Mouse (Mus musculus) embryonic facial prominence, embryonic 11.5 days (tissue): Measurements from ENCODE around the gene Bpifa6. TPM values are rescaled to one million over a fixed set of nuclear protein-coding genes. Genes with fewer than 3 reads are reported as not detected.

ENCODE experiments used
- ATAC-seq: fragments of 200-750 bp; cut with Nextera tagmentation; replicated peaks from 2 replicates; pipeline ENCODE4 v1.8.0; 2017; ENCODE audit warnings: low read depth; ENCODE audit not compliant: insufficient number of reproducible peaks, low FRiP score, low TSS enrichment
- DNase-seq: peaks from one replicate; pipeline ENCODE4 v3.0.0-alpha.2; 2015; ENCODE audit warnings: low spot score
- H3K27ac ChIP-seq: fragments of 300-500 bp; sonication (generic); replicated peaks from 2 replicates; pipeline ENCODE4 v1.5.1; 2014; ENCODE audit warnings: mild to moderate bottlenecking, low read depth, low read length, control low read depth
- H3K27me3 ChIP-seq: fragments of 300-500 bp; sonication (generic); 2 replicates; pipeline ENCODE4 v1.6.1; 2014; ENCODE audit warnings: mild to moderate bottlenecking, low read length, moderate library complexity, mixed read lengths; ENCODE audit not compliant: control insufficient read depth, insufficient read depth
- H3K36me3 ChIP-seq: fragments of 300-500 bp; sonication (generic); replicated peaks from 2 replicates; pipeline ENCODE4 v1.6.1; 2014; ENCODE audit warnings: low read depth, mild to moderate bottlenecking, low read length, moderate library complexity, mixed read lengths; ENCODE audit not compliant: control insufficient read depth, insufficient read depth
- H3K4me1 ChIP-seq: fragments of 300-500 bp; sonication (generic); 2 replicates; pipeline ENCODE4 v1.6.1; 2014; ENCODE audit warnings: low read length, mixed read lengths; ENCODE audit not compliant: control insufficient read depth, insufficient read depth
- H3K4me2 ChIP-seq: fragments of 300-500 bp; sonication (generic); 2 replicates; pipeline ENCODE4 v1.6.1; 2014; ENCODE audit warnings: low read depth, mild to moderate bottlenecking, control low read depth, low read length, moderate library complexity
- H3K4me3 ChIP-seq: fragments of 300-500 bp; sonication (generic); 2 replicates; pipeline ENCODE4 v1.5.1; 2014; ENCODE audit warnings: low read depth, low read length, control low read depth
- H3K9ac ChIP-seq: fragments of 300-500 bp; sonication (generic); replicated peaks from 2 replicates; pipeline ENCODE4 v1.6.1; 2014; ENCODE audit warnings: mild to moderate bottlenecking, control low read depth, low read length
- H3K9me3 ChIP-seq: fragments of 300-500 bp; sonication (generic); replicated peaks from 2 replicates; pipeline ENCODE4 v1.6.1; 2016; ENCODE audit warnings: mild to moderate bottlenecking, low read length, inconsistent platforms, mixed read lengths; ENCODE audit not compliant: control insufficient read depth
- WGBS: fragments of 180-500 bp; shearing (Covaris S2); extraction: QIAGEN DNeasy Blood & Tissue Kit; methylation state at CpG from one replicate; pipeline ENCODE4 v1.1.7; 2014; 5-methylcytosine and 5-hydroxymethylcytosine counted together
- polyA plus RNA-seq: library from polyadenylated mRNA; unstranded; fragments of >200 nt; fragmentation: Nextera tagmentation; extraction: Ambion mirVana; gene quantifications from 2 replicates; pipeline ENCODE4 v1.2.1, GENCODE M21; 2014

Gene Bpifa6
- not detected in 2 replicates for polyA plus RNA-seq

DNA sequence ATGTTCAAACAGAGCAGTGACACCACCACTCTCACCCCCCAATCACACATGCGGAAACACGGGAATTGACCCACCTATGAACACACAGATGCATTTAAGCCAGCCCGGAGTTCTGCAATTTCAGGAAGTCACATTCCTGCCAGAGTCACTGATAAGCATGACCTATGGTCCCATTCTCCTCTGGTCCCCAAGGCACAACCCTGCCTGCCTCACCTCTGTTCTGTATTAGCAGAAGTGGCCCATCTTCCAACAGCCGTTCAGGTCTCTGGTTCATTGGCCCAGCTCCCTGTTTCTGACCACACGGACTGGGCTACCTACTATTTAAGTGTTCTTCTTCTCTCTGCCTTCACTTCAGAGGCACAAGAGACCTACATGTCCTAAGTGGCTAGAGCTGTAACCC is at the start of gene Bpifa6:
Gene Bpifa6, plus strand, starts transcription at position 364 of the 400 bp plus-strand sequence.
- no peaks in the 10 kb centered on the region for H3K4me1 ChIP-seq
- H3K4me3 ChIP-seq, result no peak within 1 kb of the TSS
- H3K27me3 ChIP-seq, result no peaks in the 10 kb centered on the region
- DNase-seq (peak; percentile 4), ATAC-seq (no peak)
- no peak within 1 kb of the TSS for H3K4me2 ChIP-seq
- no peaks in the 10 kb centered on the region for H3K9me3 ChIP-seq
- 58% methylated on average over 5 of the region's 5 CpGs for WGBS
- H3K27ac ChIP-seq, result no peak within 1 kb of the TSS
- no peak within 1 kb of the TSS for H3K9ac ChIP-seq
- H3K36me3 ChIP-seq, result no peaks in the 10 kb centered on the region

DNA sequence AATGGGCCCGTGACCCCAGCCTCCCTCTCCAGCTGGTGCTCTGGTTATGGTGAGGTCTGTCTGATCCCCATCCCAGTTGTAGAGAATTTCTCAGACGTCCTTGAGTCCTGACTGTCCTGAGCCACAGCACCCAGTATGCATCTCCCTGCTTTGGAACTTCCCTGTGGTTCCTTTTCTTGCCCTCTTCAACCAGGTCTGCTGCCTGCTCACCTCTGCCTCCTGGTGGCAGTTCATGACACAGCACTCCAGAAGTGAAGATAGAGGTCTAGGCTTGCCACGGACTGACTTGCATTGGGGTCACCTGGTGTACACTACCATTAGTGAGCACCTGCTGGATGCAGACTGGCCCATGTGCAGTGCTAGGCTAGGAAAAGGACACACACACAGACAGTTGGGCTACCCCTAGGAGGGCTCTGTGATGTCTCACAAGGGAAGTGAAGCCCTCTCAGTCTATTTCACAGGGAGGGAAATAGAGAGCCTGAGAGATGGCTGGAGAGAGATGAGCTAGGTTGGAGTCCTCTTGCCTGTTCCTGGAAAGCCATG is 44.8 kb upstream of the Bpifa6 start:
- H3K36me3 ChIP-seq, result no peaks in the 10 kb centered on the region
- no peak overlapping the region for H3K4me3 ChIP-seq
- H3K27me3 ChIP-seq, result no peaks in the 10 kb centered on the region
- no peak overlapping the region for H3K4me2 ChIP-seq
- H3K9me3 ChIP-seq, result no peaks in the 10 kb centered on the region
- H3K9ac ChIP-seq, result no peak overlapping the region
- H3K27ac ChIP-seq, result no peak overlapping the region
- peak; percentile 53 for DNase-seq
- ATAC-seq, result 0 out of 2 replicates have a peak, but pooled peaks have one; percentile 16
- no peaks in the 10 kb centered on the region for H3K4me1 ChIP-seq
- 36% methylated on average over 3 of the region's 3 CpGs for WGBS

DNA sequence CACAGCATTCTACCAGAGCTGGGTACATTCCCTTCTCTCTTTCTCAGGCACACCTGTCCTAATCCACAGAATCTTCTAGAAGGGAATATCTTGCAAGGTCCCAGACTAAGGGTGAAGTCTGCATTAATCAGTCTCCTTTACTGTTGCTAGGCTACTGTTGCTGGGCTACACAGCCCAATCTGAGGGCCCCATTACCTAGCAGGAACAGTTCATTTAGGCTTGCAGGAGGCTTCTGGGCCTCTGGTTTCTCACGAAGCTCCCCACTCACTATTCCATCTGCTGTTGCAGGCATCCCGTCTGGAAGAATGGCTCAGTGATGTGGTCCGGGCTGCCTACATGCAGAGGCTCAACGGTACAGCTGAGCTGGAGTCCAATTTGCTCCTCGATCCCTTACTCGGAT is 43.6 kb upstream of the Bpifa6 start:
- Histone ChIP-seq H3K4me2 (no peak overlapping the region), H3K9ac (no peak overlapping the region), H3K4me3 (no peak overlapping the region), H3K9me3 (no peaks in the 10 kb centered on the region), H3K4me1 (no peaks in the 10 kb centered on the region), H3K36me3 (no peaks in the 10 kb centered on the region), H3K27me3 (no peaks in the 10 kb centered on the region), H3K27ac (no peak overlapping the region)
- DNase-seq (no peak), ATAC-seq (no peak)
- 78% methylated on average over 6 of the region's 6 CpGs for WGBS

DNA sequence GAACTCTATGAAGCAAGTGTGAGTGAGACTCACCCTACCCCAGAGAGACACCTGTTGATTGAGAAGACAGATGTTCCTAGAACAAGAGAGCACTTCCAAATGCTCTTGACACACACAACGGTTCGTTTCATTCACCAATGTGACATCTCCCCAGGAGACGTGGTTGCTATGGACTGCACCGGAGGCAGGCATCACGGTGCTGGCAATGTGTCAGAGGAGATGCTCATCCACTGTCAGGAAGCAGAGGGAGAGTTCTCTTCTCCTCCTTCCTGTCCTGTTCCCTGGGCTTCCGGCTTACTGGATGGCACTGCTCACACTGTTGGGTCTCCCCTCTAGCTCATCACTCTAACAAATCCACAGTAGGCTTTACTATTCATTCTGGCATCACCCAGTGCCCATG is 41.4 kb upstream of the Bpifa6 start:
- H3K36me3 ChIP-seq, result no peaks in the 10 kb centered on the region
- DNase-seq, result no peak
- H3K4me2 ChIP-seq, result no peak overlapping the region
- no peak overlapping the region for H3K9ac ChIP-seq
- WGBS, result 82% methylated on average over 6 of the region's 6 CpGs
- no peak overlapping the region for H3K27ac ChIP-seq
- no peaks in the 10 kb centered on the region for H3K4me1 ChIP-seq
- H3K9me3 ChIP-seq, result no peaks in the 10 kb centered on the region
- no peak for ATAC-seq
- H3K27me3 ChIP-seq, result no peaks in the 10 kb centered on the region
- no peak overlapping the region for H3K4me3 ChIP-seq

DNA sequence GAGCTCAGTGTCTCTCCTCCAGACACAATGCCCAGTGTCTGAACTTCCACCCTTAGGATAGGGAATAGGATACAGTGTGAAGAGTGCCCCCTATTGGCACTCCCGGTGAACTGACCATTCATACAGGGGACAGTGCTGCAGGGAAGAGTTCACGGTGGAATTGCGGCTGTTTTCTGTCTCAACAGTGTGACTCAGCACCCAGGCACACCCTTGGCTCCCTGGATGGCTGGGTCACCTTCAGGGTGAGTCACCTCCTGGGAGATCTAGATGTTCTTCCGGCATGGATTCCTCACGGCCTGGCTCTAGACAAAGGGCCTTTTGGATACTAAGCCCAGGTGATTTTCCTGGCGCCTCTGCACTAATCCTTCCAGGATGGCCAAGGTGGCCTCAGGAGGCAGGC is 39.4 kb upstream of the Bpifa6 start:
- Histone ChIP-seq H3K4me1 (no peaks in the 10 kb centered on the region), H3K27ac (no peak overlapping the region), H3K4me3 (no peak overlapping the region), H3K4me2 (no peak overlapping the region), H3K27me3 (no peaks in the 10 kb centered on the region), H3K9ac (no peak overlapping the region), H3K9me3 (no peaks in the 10 kb centered on the region), H3K36me3 (no peaks in the 10 kb centered on the region)
- no peak for DNase-seq
- 90% methylated on average over 6 of the region's 6 CpGs for WGBS
- no peak for ATAC-seq

DNA sequence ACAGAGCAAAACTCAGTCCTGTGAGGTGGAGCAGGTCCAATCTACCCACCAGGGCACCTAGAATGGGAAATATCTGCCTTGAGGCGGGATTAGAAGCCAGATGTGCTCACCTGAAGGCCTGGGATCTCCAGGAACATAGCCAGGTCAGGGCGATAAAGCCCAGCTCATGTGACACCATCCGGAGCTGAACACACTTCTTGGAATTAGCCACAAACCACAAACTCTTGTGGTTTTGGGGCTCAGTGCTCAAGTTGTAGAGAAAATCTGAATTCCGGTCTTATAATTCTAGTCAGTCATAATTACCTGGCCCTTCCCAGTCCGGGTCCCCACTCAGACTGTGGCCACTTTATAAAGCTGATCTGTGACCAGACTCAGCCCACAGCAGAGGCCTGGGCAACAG is 36.9 kb upstream of the Bpifa6 start, which contains the start of gene Bpifb4:
Gene Bpifb4, plus strand, starts transcription at position 370 of the 400 bp plus-strand sequence.
- Histone ChIP-seq H3K4me2 (no peak within 1 kb of the TSS), H3K27ac (no peak within 1 kb of the TSS), H3K36me3 (no peaks in the 10 kb centered on the region), H3K4me1 (no peaks in the 10 kb centered on the region), H3K27me3 (no peaks in the 10 kb centered on the region), H3K9ac (no peak within 1 kb of the TSS), H3K4me3 (no peak within 1 kb of the TSS), H3K9me3 (no peaks in the 10 kb centered on the region)
- ATAC-seq (no peak), DNase-seq (no peak)
- 93% methylated on average over 5 of the region's 5 CpGs for WGBS

DNA sequence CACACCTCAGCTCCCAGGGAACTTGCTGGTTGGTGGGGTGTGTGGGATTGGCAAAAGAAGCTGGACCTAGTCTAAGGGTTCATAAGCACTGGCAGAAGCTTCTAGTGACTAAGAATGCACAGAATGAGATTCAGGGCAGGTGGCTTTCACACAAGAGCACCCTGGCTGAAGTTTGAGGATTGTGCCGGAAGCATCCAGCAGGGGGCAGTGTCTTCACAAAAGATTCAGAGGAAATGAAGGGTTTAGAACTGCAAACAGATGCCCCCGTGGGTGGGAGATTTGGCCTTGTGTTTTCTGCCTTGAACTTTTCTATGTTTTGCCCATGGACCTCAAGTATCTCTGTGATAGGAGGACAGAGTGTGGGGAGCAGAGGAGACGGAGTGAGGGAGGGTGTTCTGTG is 31.2 kb upstream of the Bpifa6 start:
- no peaks in the 10 kb centered on the region for H3K27me3 ChIP-seq
- no peak overlapping the region for H3K4me3 ChIP-seq
- peak; percentile 74 for DNase-seq
- WGBS, result 32% methylated on average over 3 of the region's 3 CpGs
- no peak overlapping the region for H3K9ac ChIP-seq
- H3K9me3 ChIP-seq, result no peaks in the 10 kb centered on the region
- H3K4me2 ChIP-seq, result no peak overlapping the region
- H3K27ac ChIP-seq, result no peak overlapping the region
- no peak for ATAC-seq
- no peaks in the 10 kb centered on the region for H3K4me1 ChIP-seq
- no peaks in the 10 kb centered on the region for H3K36me3 ChIP-seq

DNA sequence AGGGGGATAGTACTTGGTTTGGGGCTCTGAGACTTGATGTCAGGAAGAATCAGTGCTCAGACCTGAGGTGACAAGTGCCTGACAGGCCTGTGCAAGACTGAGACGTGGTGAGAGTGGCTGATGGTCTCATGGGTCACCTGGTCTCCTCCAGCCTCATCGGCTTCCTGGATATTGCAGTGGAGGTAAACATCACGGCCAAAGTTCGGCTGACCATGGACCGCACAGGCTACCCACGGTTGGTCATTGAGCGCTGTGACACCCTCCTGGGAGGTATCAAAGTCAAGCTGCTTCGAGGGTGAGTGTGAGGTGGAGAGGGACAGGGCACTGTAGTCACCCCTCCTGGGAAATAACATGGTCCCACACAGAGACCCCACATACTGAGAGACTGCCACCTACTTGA is 30.2 kb upstream of the Bpifa6 start:
- no peaks in the 10 kb centered on the region for H3K4me1 ChIP-seq
- no peaks in the 10 kb centered on the region for H3K36me3 ChIP-seq
- H3K4me3 ChIP-seq, result no peak overlapping the region
- WGBS, result 86% methylated on average over 8 of the region's 8 CpGs
- H3K9me3 ChIP-seq, result no peaks in the 10 kb centered on the region
- H3K27ac ChIP-seq, result no peak overlapping the region
- no peak overlapping the region for H3K4me2 ChIP-seq
- no peak overlapping the region for H3K9ac ChIP-seq
- H3K27me3 ChIP-seq, result no peaks in the 10 kb centered on the region
- DNase-seq (no peak), ATAC-seq (no peak)
